Mouse (Mus musculus) heart, postnatal 0 days (tissue): ENCODE measurements around the gene Fam228b. TPM values are rescaled to one million over a fixed set of nuclear protein-coding genes. Genes with fewer than 3 reads are reported as not detected.
"Not testable (repeated sequence)": the region's sequence is repeated elsewhere in the genome, so short reads cannot be mapped to it uniquely, and the experiment has no call there.

Source experiments
- ATAC-seq: fragments of 200-750 bp; cut with Nextera tagmentation; 2 replicates; pipeline ENCODE4 v1.8.0; 2017; ENCODE audit warnings: low read depth, moderate number of reproducible peaks, moderate library complexity; ENCODE audit not compliant: insufficient read depth
- DNase-seq: peaks from one replicate; pipeline ENCODE4 v3.0.0-alpha.2; 2016; ENCODE audit warnings: low spot score
- H3K27ac ChIP-seq: fragments of 300-500 bp; sonication (generic); 2 replicates; pipeline ENCODE4 v1.5.1; 2014; ENCODE audit warnings: low read depth, mild to moderate bottlenecking
- H3K27me3 ChIP-seq: fragments of 300-500 bp; sonication (generic); 2 replicates; pipeline ENCODE4 v1.6.1; 2014; ENCODE audit warnings: low read length, mixed read lengths; ENCODE audit not compliant: control insufficient read depth, insufficient read depth
- H3K36me3 ChIP-seq: fragments of 300-500 bp; sonication (generic); replicated peaks from 2 replicates; pipeline ENCODE4 v1.6.1; 2014; ENCODE audit warnings: low read length, mixed read lengths; ENCODE audit not compliant: control insufficient read depth, insufficient read depth
- H3K4me1 ChIP-seq: fragments of 300-500 bp; sonication (generic); 2 replicates; pipeline ENCODE4 v1.6.1; 2014; ENCODE audit warnings: antibody characterized with exemption; ENCODE audit not compliant: control insufficient read depth, insufficient read depth
- H3K4me2 ChIP-seq: fragments of 300-500 bp; sonication (generic); 2 replicates; pipeline ENCODE4 v1.6.1; 2014; ENCODE audit warnings: low read depth, mild to moderate bottlenecking, low read length, moderate library complexity
- H3K4me3 ChIP-seq: fragments of 300-500 bp; sonication (generic); 2 replicates; pipeline ENCODE4 v1.5.1; 2014; ENCODE audit warnings: low read depth, low read length
- H3K9ac ChIP-seq: fragments of 300-500 bp; sonication (generic); replicated peaks from 2 replicates; pipeline ENCODE4 v1.6.1; 2014; ENCODE audit warnings: low read depth, low read length, mixed read lengths
- H3K9me3 ChIP-seq: fragments of 300-500 bp; sonication (generic); replicated peaks from 2 replicates; pipeline ENCODE4 v1.6.1; 2016; ENCODE audit warnings: low read length; ENCODE audit not compliant: control insufficient read depth
- CTCF ChIP-seq: IDR thresholded peaks from 2 replicates; pipeline ENCODE4 v1.5.1; 2016; ENCODE audit warnings: antibody characterized with exemption, control low read depth, low read depth
- EP300 ChIP-seq: IDR thresholded peaks from 2 replicates; pipeline ENCODE4 v1.6.1; 2016; ENCODE audit warnings: antibody characterized with exemption, low read depth
- WGBS: fragments of 180-500 bp; shearing (Covaris S2); extraction: QIAGEN DNeasy Blood & Tissue Kit; methylation state at CpG from one replicate; pipeline ENCODE4 v1.1.7; 2014; 5-methylcytosine and 5-hydroxymethylcytosine counted together
- polyA plus RNA-seq: library from polyadenylated mRNA; unstranded; fragments of >200 nt; fragmentation: Nextera tagmentation; extraction: Ambion mirVana; gene quantifications from 2 replicates; pipeline ENCODE4 v1.2.1, GENCODE M21; 2015
- total RNA-seq: library from RNA; depleted of rRNA; stranded (reverse); fragments of >200 nt; gene quantifications from 2 replicates; pipeline ENCODE4 v1.2.3, GENCODE M21; 2014; ENCODE audit warnings: low replicate concordance

The Fam228b gene
- total and polyA plus RNA-seq, 2 experiments from 2014 or later = 3.3 to 3.4 TPM

- WGBS = 71% methylated on average over 4 of the region's 4 CpGs
- ATAC-seq (no peak), DNase-seq (no peak)
- no peaks in the 10 kb centered on the region for H3K27me3 ChIP-seq
- peaks cover 71% of the 10 kb centered on the region for H3K36me3 ChIP-seq
- H3K27ac ChIP-seq = no peak overlapping the region
- H3K4me3 ChIP-seq = no peak overlapping the region
- no peak overlapping the region for H3K9ac ChIP-seq
- no peaks in the 10 kb centered on the region for H3K4me1 ChIP-seq
- no peak overlapping the region for H3K4me2 ChIP-seq
- TF ChIP-seq EP300 (no peak), CTCF (no peak)
- H3K9me3 ChIP-seq = no peaks in the 10 kb centered on the region
Measured at GRCm38 (mm10) chr12:4708296-4708695, 60.8 kb downstream of the Fam228b start.

GRCm38 (mm10) chr12:4707488-4708017 is 61.5 kb downstream of the Fam228b start:
- no peak for TF ChIP-seq EP300
- TF ChIP-seq CTCF = no peak
- Histone ChIP-seq H3K9me3 (no peaks in the 10 kb centered on the region), H3K4me3 (no peak overlapping the region), H3K27ac (no peak overlapping the region), H3K9ac (no peak overlapping the region), H3K27me3 (no peaks in the 10 kb centered on the region), H3K4me1 (no peaks in the 10 kb centered on the region), H3K4me2 (no peak overlapping the region), H3K36me3 (peaks cover 67% of the 10 kb centered on the region)
- DNase-seq (no peak), ATAC-seq (no peak)
- WGBS = 89% methylated on average over 14 of the region's 14 CpGs

GRCm38 (mm10) chr12:4706901-4707300 is 62.2 kb downstream of the Fam228b start:
- Histone ChIP-seq H3K4me2 (no peak overlapping the region), H3K27ac (no peak overlapping the region), H3K36me3 (peaks cover 65% of the 10 kb centered on the region), H3K4me3 (no peak overlapping the region), H3K4me1 (no peaks in the 10 kb centered on the region), H3K9ac (no peak overlapping the region), H3K9me3 (no peaks in the 10 kb centered on the region), H3K27me3 (no peaks in the 10 kb centered on the region)
- ATAC-seq = no peak
- TF ChIP-seq EP300 (no peak), CTCF (no peak)
- WGBS = 75% methylated on average over 10 of the region's 10 CpGs
- DNase-seq = no peak

- TF ChIP-seq CTCF (no peak), EP300 (no peak)
- H3K4me1 ChIP-seq = no peaks in the 10 kb centered on the region
- 81% methylated on average over 5 of the region's 5 CpGs for WGBS
- ATAC-seq = no peak
- peaks cover 68% of the 10 kb centered on the region for H3K36me3 ChIP-seq
- H3K27me3 ChIP-seq = no peaks in the 10 kb centered on the region
- H3K27ac ChIP-seq = no peak overlapping the region
- H3K4me3 ChIP-seq = no peak overlapping the region
- H3K4me2 ChIP-seq = no peak overlapping the region
- DNase-seq = no peak
- no peak overlapping the region for H3K9ac ChIP-seq
- H3K9me3 ChIP-seq = no peaks in the 10 kb centered on the region
Measured at GRCm38 (mm10) chr12:4706175-4706574, 62.9 kb downstream of the Fam228b start.

- H3K4me2 ChIP-seq, DNase-seq, H3K27me3 ChIP-seq, H3K27ac ChIP-seq, H3K4me1 ChIP-seq, ATAC-seq, H3K9me3 ChIP-seq, H3K9ac ChIP-seq, H3K4me3 ChIP-seq: not testable (repeated sequence)
- WGBS = 25% methylated on average over 6 of the region's 6 CpGs
- peaks cover 68% of the 10 kb centered on the region for H3K36me3 ChIP-seq
Measured at GRCm38 (mm10) chr12:4705626-4706025, 63.4 kb downstream of the Fam228b start.

- peaks cover 28% of the 10 kb centered on the region for H3K36me3 ChIP-seq
- no peak overlapping the region for H3K9ac ChIP-seq
- H3K27me3 ChIP-seq = no peaks in the 10 kb centered on the region
- WGBS = 94% methylated on average over 1 of the region's 1 CpGs
- no peak overlapping the region for H3K4me3 ChIP-seq
- DNase-seq (no peak), ATAC-seq (no peak)
- H3K9me3 ChIP-seq = no peaks in the 10 kb centered on the region
- H3K4me1 ChIP-seq = no peaks in the 10 kb centered on the region
- TF ChIP-seq EP300 (no peak), CTCF (no peak)
- no peak overlapping the region for H3K4me2 ChIP-seq
- no peak overlapping the region for H3K27ac ChIP-seq
Measured at GRCm38 (mm10) chr12:4694534-4694933, 74.5 kb downstream of the Fam228b start.
